Mouse (Mus musculus) stomach, postnatal 0 days (tissue): ENCODE results near the gene Ly75. TPM values are rescaled to one million over a fixed set of nuclear protein-coding genes. Genes with fewer than 3 reads are reported as not detected.

Experiments used
- ATAC-seq: fragments of 200-750 bp; cut with Nextera tagmentation; 2 replicates; pipeline ENCODE4 v1.8.0; 2017; ENCODE audit not compliant: low FRiP score, low TSS enrichment
- DNase-seq: peaks from one replicate; pipeline ENCODE4 v3.0.0-alpha.2; 2016; ENCODE audit warnings: low spot score
- H3K27ac ChIP-seq: fragments of 300-500 bp; sonication (generic); replicated peaks from 2 replicates; pipeline ENCODE4 v1.5.1; 2014; ENCODE audit warnings: mild to moderate bottlenecking, control low read depth
- H3K27me3 ChIP-seq: fragments of 300-500 bp; sonication (generic); 2 replicates; pipeline ENCODE4 v1.6.1; 2014; ENCODE audit warnings: low read length; ENCODE audit not compliant: control insufficient read depth, insufficient read depth
- H3K36me3 ChIP-seq: fragments of 300-500 bp; sonication (generic); 2 replicates; pipeline ENCODE4 v1.6.1; 2014; ENCODE audit warnings: low read length, mixed read lengths; ENCODE audit not compliant: control insufficient read depth, insufficient read depth
- H3K4me1 ChIP-seq: fragments of 300-500 bp; sonication (generic); replicated peaks from 2 replicates; pipeline ENCODE4 v1.6.1; 2014; ENCODE audit warnings: antibody characterized with exemption; ENCODE audit not compliant: control insufficient read depth, insufficient read depth
- H3K4me2 ChIP-seq: fragments of 300-500 bp; sonication (generic); replicated peaks from 2 replicates; pipeline ENCODE4 v1.6.1; 2014; ENCODE audit warnings: low read depth, mild to moderate bottlenecking, control low read depth, moderate library complexity
- H3K4me3 ChIP-seq: fragments of 300-500 bp; sonication (generic); 2 replicates; pipeline ENCODE4 v1.5.1; 2014; ENCODE audit warnings: low read depth, low read length, control low read depth
- H3K9ac ChIP-seq: fragments of 300-500 bp; sonication (generic); 2 replicates; pipeline ENCODE4 v1.6.1; 2014; ENCODE audit warnings: mild to moderate bottlenecking, low read length, control low read depth, mixed read lengths
- H3K9me3 ChIP-seq: fragments of 300-500 bp; sonication (generic); 2 replicates; pipeline ENCODE4 v1.6.1; 2016; ENCODE audit warnings: low read length; ENCODE audit not compliant: control insufficient read depth
- CTCF ChIP-seq: IDR thresholded peaks from 2 replicates; pipeline ENCODE4 v1.5.1; 2016; ENCODE audit warnings: antibody characterized with exemption, low read depth, mild to moderate bottlenecking, moderate library complexity
- EP300 ChIP-seq: optimal IDR thresholded peaks from 2 replicates; pipeline ENCODE3; 2016; ENCODE audit warnings: antibody characterized with exemption
- WGBS: fragments of 180-500 bp; shearing (Covaris S2); extraction: QIAGEN DNeasy Blood & Tissue Kit; methylation state at CpG from one replicate; pipeline ENCODE4 v1.1.7; 2014; 5-methylcytosine and 5-hydroxymethylcytosine counted together
- polyA plus RNA-seq: library from polyadenylated mRNA; unstranded; fragments of >200 nt; fragmentation: Nextera tagmentation; extraction: Ambion mirVana; gene quantifications from 2 replicates; pipeline ENCODE4 v1.2.1, GENCODE M21; 2015

The Ly75 gene
- polyA plus RNA-seq, 1 experiment from 2014 or later, result 0.23 TPM

DNA sequence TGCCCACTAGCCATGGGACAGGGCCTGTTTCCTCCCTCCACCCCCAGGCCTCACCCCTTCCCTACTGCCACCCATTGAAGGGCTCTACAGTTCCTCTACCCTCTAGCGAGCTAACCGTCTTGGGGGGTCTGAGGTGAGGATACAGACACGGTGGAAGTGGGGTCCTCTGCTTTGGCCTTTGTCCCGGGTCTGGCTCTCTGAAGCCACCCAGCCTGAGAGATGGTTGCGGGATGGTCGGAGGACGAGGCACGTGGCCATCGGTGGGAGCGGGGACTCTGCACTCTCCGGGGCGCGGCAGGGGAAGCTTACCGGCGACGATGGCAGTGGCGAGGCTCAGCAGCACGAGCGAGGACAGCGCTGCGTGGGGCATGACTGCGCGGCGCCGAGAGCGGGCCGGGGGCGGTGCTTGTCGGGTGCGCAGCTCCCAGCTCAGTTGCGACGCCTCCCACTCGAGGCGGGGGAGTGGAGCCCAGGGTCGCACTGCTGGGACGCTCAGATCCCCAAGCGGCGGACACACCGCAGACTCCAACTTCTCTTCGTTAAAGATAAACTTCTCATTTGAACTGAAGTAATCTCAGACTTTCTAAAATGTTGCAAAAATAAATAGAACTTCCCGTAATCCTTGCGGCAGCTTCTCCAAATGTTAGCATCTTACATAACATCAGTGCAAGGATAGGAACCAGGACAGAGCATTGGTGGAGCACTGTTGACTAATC lies 99.2 kb downstream of the Ly75 start:
- no peaks in the 10 kb centered on the region for H3K27me3 ChIP-seq
- DNase-seq (peak; percentile 60), ATAC-seq (peak; percentile 82; the same call in 1 of the 2 replicates)
- peaks cover 2% of the 10 kb centered on the region; the same call in 1 of the 2 replicates for H3K4me1 ChIP-seq
- H3K4me3 ChIP-seq, result peak overlapping the region; percentile 47
- no peak for TF ChIP-seq EP300
- TF ChIP-seq CTCF, result no peak
- no peaks in the 10 kb centered on the region for H3K9me3 ChIP-seq
- H3K4me2 ChIP-seq, result peak overlapping the region; percentile 91
- H3K9ac ChIP-seq, result peak overlapping the region; percentile 54
- peak overlapping the region; percentile 63; the same call in 1 of the 2 replicates for H3K27ac ChIP-seq
- H3K36me3 ChIP-seq, result no peaks in the 10 kb centered on the region
- under 1% methylated on average over 42 of the region's 42 CpGs for WGBS

DNA sequence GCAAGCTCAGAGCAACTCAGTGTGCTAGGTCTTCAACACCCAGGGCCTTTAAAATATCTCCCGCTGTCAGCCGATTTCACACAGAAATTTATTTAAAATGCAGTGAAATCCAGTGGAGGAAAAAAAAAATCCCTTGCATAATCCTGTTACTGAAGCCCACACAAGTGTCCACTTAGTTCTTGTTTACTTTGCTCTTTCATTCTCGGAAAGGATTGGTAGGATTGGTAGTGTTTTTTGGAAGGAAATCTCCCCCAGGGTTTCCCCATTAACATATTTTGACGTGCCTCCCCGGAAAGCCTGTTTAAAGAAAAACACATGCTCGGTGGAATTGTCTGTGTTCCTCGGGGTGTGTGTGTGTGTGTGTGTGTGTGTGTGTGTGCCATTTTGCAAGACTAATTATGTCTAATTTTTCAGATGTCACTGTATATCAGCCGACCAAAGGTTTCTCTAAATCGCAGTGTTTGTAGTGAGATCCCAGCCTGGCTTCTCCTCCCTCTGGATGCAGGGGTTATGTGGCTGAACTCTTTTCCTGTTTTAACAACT lies 99.8 kb downstream of the Ly75 start:
- no peak for ATAC-seq
- TF ChIP-seq EP300 (no peak), CTCF (no peak)
- Histone ChIP-seq H3K9me3 (no peaks in the 10 kb centered on the region), H3K4me3 (peak overlapping the region; percentile 47), H3K27me3 (no peaks in the 10 kb centered on the region), H3K9ac (peak overlapping the region; percentile 54; the same call in 1 of the 2 replicates), H3K4me1 (peaks cover 2% of the 10 kb centered on the region; the same call in 1 of the 2 replicates), H3K27ac (peak overlapping the region; percentile 63; the same call in 1 of the 2 replicates), H3K4me2 (peak overlapping the region; percentile 91), H3K36me3 (no peaks in the 10 kb centered on the region)
- no peak for DNase-seq
- WGBS, result 16% methylated on average over 9 of the region's 9 CpGs

DNA sequence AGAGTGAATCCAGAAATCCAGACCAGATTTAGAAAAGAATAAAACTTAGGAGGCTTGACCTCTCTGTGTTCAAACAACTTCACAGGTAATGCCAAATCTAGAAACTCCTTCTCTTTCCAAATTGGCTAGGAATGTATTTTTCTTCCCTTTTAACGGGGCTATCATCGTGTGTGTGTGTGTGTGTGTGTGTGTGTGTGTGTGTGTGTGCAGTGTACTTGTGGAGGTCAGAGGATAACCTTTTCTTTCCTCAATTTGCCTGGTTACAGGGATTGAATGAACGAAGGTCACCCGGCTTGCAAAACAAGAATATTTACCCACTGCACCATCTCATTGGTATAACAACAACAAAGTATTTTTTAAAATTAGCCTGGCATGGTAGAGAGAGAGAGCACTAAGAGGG lies 100.5 kb downstream of the Ly75 start:
- Histone ChIP-seq H3K27me3 (no peaks in the 10 kb centered on the region), H3K27ac (0 out of 2 replicates have a peak overlapping the region, but pooled peaks have one; percentile 35), H3K4me3 (no peak overlapping the region), H3K4me2 (peak overlapping the region; percentile 91; the same call in 1 of the 2 replicates), H3K4me1 (peaks cover 2% of the 10 kb centered on the region; the same call in 1 of the 2 replicates), H3K36me3 (no peaks in the 10 kb centered on the region), H3K9ac (no peak overlapping the region), H3K9me3 (no peaks in the 10 kb centered on the region)
- no peak for DNase-seq
- TF ChIP-seq EP300 (no peak), CTCF (no peak)
- no peak for ATAC-seq
- 81% methylated on average over 4 of the region's 4 CpGs for WGBS

DNA sequence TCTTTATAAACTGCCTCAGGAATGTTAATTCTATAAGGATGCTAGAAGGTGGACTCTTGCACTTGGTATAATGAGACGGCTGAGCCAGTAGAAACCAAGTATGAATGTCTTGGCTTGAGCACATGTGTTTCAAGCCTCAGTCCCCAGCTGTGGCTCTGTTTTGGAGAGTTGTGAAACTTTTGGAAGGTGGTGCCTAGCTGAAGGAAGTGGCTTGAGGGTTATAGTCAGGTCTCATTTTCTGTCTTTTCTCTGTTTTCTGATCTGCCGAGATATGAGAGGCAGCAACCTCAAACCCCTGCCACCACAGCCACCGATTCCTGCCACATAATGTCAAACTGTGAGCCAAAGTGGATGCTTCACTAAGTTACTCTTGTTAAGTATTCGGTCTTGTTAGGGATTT lies 104.5 kb downstream of the Ly75 start:
- 87% methylated on average over 4 of the region's 4 CpGs for WGBS
- no peak for TF ChIP-seq CTCF
- TF ChIP-seq EP300, result no peak
- no peak overlapping the region for H3K27ac ChIP-seq
- DNase-seq (no peak), ATAC-seq (no peak)
- no peaks in the 10 kb centered on the region for H3K36me3 ChIP-seq
- H3K27me3 ChIP-seq, result no peaks in the 10 kb centered on the region
- H3K9ac ChIP-seq, result no peak overlapping the region
- no peak overlapping the region for H3K4me3 ChIP-seq
- peaks cover under 1% of the 10 kb centered on the region; the same call in 1 of the 2 replicates for H3K4me1 ChIP-seq
- H3K9me3 ChIP-seq, result no peaks in the 10 kb centered on the region
- H3K4me2 ChIP-seq, result no peak overlapping the region

DNA sequence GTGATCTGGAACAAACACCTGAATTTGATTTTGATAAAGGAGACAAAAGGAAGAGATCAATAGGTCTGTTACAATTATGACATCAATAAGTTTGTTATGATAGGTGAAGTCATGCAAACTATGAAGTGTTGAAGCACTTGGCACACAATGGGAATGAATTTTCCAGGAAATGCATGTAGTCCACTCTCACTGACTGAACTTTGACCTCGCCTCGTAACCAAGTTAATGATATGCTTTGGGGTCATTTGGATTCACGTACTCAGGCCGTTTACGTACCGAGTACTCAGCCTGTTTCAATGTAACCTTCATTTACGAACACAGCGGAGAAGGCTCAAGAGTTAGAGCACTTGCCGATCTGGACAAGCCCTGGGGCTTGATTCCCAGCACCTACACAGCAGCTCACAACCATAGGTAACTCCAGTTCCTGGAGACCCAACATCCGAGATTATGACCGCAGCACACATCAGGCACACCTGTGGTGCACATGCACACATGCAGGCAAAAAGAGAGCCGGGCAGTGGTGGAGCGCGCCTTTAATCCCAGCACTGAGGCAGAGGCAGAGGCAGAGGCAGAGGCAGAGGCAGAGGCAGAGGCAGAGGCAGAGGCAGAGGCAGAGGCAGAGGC lies 113.1 kb downstream of the Ly75 start:
- DNase-seq, result no peak
- TF ChIP-seq CTCF (no peak), EP300 (no peak)
- Histone ChIP-seq H3K4me1 (no peaks in the 10 kb centered on the region), H3K4me3 (no peak overlapping the region), H3K4me2 (no peak overlapping the region), H3K36me3 (no peaks in the 10 kb centered on the region), H3K27me3 (no peaks in the 10 kb centered on the region), H3K27ac (no peak overlapping the region), H3K9me3 (no peaks in the 10 kb centered on the region), H3K9ac (no peak overlapping the region)
- WGBS, result 87% methylated on average over 14 of the region's 14 CpGs
- ATAC-seq, result no peak

DNA sequence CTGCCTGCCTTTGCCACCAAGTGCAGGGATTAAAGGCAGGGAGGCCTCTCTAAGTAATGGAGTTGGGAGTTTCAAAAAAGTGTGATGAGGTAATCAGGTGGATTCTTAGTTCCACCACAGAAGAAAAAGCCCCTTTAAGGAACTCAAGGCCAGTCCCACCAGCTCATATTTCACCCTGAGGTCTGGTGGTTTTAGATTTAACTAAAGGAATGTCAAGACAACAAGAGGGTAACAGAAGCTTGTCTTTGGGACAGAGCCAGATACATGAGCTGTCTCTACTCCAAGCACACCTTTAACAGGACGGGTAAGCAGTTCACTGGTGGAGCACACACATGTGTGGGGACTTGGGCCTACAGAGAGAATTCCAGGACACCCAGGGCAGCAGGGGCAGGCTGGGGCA lies 115.5 kb downstream of the Ly75 start:
- DNase-seq (no peak), ATAC-seq (no peak)
- TF ChIP-seq EP300 (no peak), CTCF (no peak)
- no peak overlapping the region for H3K4me2 ChIP-seq
- no peaks in the 10 kb centered on the region for H3K4me1 ChIP-seq
- no peaks in the 10 kb centered on the region for H3K9me3 ChIP-seq
- H3K36me3 ChIP-seq, result no peaks in the 10 kb centered on the region
- H3K9ac ChIP-seq, result no peak overlapping the region
- no peaks in the 10 kb centered on the region for H3K27me3 ChIP-seq
- H3K4me3 ChIP-seq, result no peak overlapping the region
- WGBS, result 54% methylated on average over 1 of the region's 1 CpGs
- no peak overlapping the region for H3K27ac ChIP-seq
